Mouse (Mus musculus) forebrain, embryonic 10.5 days (tissue): ENCODE data around the gene Psmd2. TPM values are rescaled to one million over a fixed set of nuclear protein-coding genes. Genes with fewer than 3 reads are reported as not detected.
A peak's percentile ranks its signal among the peaks of the same experiment; 100 is the strongest.

Experiments used
- DNase-seq: peaks from one replicate; pipeline ENCODE4 v3.0.0-alpha.2; 2017; ENCODE audit warnings: low spot score; ENCODE audit errors: extremely low spot score
- H3K27ac ChIP-seq: fragments of 300-500 bp; sonication (generic); 2 replicates; pipeline ENCODE4 v1.5.1; 2016; ENCODE audit warnings: mild to moderate bottlenecking
- H3K27me3 ChIP-seq: fragments of 300-500 bp; sonication (generic); 2 replicates; pipeline ENCODE4 v1.6.1; 2016; ENCODE audit warnings: mild to moderate bottlenecking; ENCODE audit not compliant: poor library complexity, severe bottlenecking
- H3K36me3 ChIP-seq: fragments of 300-500 bp; sonication (generic); replicated peaks from 2 replicates; pipeline ENCODE4 v1.6.1; 2016; ENCODE audit warnings: mild to moderate bottlenecking, moderate library complexity
- H3K4me1 ChIP-seq: fragments of 300-500 bp; sonication (generic); 2 replicates; pipeline ENCODE4 v1.6.1; 2016
- H3K4me3 ChIP-seq: fragments of 300-500 bp; sonication (generic); 2 replicates; pipeline ENCODE4 v1.5.1; 2016; ENCODE audit warnings: mild to moderate bottlenecking, moderate library complexity
- H3K9me3 ChIP-seq: fragments of 300-500 bp; sonication (generic); 2 replicates; pipeline ENCODE4 v1.6.1; 2016; ENCODE audit warnings: mild to moderate bottlenecking, moderate library complexity
- WGBS: fragments of 180-500 bp; shearing (Covaris S2); methylation state at CpG from one replicate; pipeline ENCODE4 v1.1.7; 2016; 5-methylcytosine and 5-hydroxymethylcytosine counted together
- polyA plus RNA-seq: library from polyadenylated mRNA; unstranded; fragments of >200 nt; fragmentation: Nextera tagmentation; extraction: Ambion mirVana; gene quantifications from 2 replicates; pipeline ENCODE4 v1.2.1, GENCODE M21; 2016

Psmd2 gene
- polyA plus RNA-seq, 1 experiment from 2014 or later: 544 TPM

DNA sequence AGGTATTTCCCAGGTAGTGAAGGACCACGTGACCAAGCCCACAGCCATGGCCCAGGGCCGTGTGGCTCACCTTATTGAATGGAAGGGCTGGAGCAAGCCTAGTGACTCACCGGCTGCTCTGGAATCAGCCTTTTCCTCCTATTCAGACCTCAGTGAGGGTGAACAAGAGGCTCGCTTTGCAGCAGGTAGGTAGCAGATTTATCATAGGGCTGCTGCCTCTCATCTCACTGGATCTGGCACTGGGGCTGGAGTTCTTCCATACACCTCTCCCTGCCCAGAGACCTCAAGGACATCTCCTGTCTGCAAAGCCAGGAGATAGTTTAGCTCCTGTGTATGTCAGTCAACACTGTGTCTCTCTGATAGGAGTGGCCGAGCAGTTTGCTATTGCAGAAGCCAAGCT lies 47.8 kb downstream of the Psmd2 start:
- no peak overlapping the region for H3K27ac ChIP-seq
- no peak overlapping the region for H3K4me3 ChIP-seq
- H3K4me1 ChIP-seq: peaks cover 62% of the 10 kb centered on the region
- no peak for DNase-seq
- no peaks in the 10 kb centered on the region for H3K9me3 ChIP-seq
- peaks cover 28% of the 10 kb centered on the region for H3K36me3 ChIP-seq
- 83% methylated on average over 5 of the region's 5 CpGs for WGBS
- H3K27me3 ChIP-seq: peaks cover 20% of the 10 kb centered on the region

DNA sequence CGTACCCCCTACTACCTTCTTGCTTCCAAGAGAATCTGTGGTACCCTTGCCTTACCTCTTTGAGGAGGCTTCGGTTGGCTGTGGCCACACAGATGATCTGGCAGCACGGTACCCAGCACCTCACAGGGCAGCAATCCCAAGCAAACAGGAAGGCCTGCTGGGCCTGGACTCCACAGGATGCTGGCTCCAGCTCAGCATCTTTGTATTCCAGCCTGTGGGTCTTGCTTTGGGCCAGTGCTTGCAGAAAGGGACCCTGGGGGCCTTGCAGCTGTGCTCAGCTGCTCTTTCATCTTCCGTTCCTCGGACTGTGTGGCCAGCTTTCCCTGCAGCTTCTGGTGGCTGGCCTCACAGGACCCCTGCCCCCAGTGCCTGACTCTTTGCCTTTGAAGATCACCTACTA lies 48.6 kb downstream of the Psmd2 start:
- no peak overlapping the region for H3K4me3 ChIP-seq
- DNase-seq: no peak
- H3K4me1 ChIP-seq: peaks cover 56% of the 10 kb centered on the region
- WGBS: 32% methylated on average over 5 of the region's 5 CpGs
- H3K9me3 ChIP-seq: no peaks in the 10 kb centered on the region
- H3K27ac ChIP-seq: peak overlapping the region; percentile 68; the same call in 1 of the 2 replicates
- peaks cover 34% of the 10 kb centered on the region for H3K36me3 ChIP-seq
- H3K27me3 ChIP-seq: peaks cover 12% of the 10 kb centered on the region

DNA sequence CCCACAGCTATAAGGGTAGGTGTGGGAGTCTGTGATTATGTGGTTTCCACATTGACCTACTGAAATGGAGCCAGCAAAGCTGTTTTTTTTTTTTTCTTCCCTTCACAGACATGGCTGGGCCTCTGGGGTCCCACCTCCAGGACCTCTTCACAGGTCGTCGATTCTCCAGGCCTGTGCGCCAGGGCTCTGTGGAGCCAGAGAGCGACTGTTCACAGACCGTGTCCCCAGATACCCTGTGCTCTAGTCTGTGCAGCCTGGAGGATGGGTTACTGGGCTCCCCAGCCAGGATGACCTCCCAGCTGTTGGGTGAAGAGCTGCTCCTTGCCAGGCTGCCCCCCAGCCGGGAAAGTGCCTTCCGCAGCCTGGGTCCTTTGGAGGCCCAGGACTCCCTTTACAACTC lies 49.9 kb downstream of the Psmd2 start:
- peak overlapping the region; percentile 83 for H3K27ac ChIP-seq
- 0 out of 2 replicates have a peak, but pooled peaks cover 4% of the 10 kb centered on the region for H3K27me3 ChIP-seq
- DNase-seq: no peak
- H3K36me3 ChIP-seq: peaks cover 47% of the 10 kb centered on the region
- peaks cover 55% of the 10 kb centered on the region for H3K4me1 ChIP-seq
- H3K4me3 ChIP-seq: peak overlapping the region; percentile 27
- no peaks in the 10 kb centered on the region for H3K9me3 ChIP-seq
- 52% methylated on average over 7 of the region's 7 CpGs for WGBS

DNA sequence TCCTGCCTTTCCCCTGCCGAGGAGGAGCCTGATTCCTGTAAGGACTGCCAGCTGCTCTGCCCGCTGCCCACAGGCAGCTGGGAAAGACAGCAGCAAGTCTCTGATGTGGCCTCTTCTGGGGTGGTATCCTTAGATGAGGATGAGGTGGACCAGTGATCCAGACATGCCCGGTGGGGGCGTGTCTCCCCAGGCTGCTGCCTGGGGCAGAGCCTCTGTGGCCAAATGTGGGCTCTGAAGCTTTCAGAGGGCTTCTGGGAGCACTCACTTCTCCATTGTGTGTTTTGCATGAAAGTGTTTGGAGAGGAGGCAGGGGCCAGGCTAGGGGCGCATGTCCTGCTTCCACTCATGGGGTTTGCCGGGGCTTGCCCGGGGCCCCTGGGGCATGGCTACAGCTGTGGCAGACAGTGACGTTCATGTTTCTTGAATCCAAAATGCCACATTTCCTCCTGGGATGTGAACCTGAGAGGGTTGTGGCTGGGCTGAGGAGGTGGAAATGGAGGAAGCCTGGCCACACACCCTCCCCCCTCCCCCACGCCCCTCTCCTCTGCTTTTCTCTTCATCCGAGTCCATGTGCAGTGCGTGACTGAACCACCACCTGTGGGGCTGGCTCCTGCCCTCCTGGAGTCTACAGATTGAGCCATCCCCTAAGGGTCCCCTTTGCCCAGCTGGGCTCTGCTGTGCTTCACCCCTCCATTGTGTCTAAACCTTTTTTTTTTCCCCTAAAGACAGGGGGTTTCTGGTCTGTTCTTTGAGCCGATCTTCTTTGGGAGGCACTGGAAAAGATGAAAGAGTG lies 50.5 kb downstream of the Psmd2 start:
- peak overlapping the region; percentile 83 for H3K27ac ChIP-seq
- no peak for DNase-seq
- H3K4me1 ChIP-seq: peaks cover 55% of the 10 kb centered on the region
- H3K4me3 ChIP-seq: peak overlapping the region; percentile 27
- H3K36me3 ChIP-seq: peaks cover 53% of the 10 kb centered on the region
- no peaks in the 10 kb centered on the region for H3K9me3 ChIP-seq
- H3K27me3 ChIP-seq: 0 out of 2 replicates have a peak, but pooled peaks cover 4% of the 10 kb centered on the region
- WGBS: 24% methylated on average over 12 of the region's 12 CpGs

DNA sequence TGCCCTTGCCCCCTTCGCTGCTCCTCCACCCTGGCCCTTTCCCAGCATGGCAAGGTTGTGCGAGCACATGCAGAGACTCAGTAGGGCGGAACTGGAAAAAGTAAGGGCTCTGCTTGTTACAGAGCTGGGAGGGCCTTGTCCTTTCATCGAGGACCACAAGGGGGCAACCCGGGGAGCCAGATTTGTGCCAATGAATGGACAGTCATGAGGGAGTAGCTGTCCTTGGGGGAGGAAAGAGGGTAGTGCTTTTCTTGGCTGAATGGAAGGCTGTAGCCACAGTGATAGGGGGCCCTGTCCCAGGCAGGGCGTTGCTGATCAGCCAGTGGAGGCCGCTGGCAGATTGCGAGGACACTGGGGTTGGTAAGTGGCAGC lies 51.1 kb downstream of the Psmd2 start:
- Histone ChIP-seq H3K27ac (peak overlapping the region; percentile 83), H3K9me3 (no peaks in the 10 kb centered on the region), H3K27me3 (0 out of 2 replicates have a peak, but pooled peaks cover 4% of the 10 kb centered on the region), H3K36me3 (peaks cover 59% of the 10 kb centered on the region), H3K4me3 (peak overlapping the region; percentile 27; the same call in 1 of the 2 replicates), H3K4me1 (peaks cover 54% of the 10 kb centered on the region)
- 5% methylated on average over 8 of the region's 8 CpGs for WGBS
- DNase-seq: peak; percentile 78

DNA sequence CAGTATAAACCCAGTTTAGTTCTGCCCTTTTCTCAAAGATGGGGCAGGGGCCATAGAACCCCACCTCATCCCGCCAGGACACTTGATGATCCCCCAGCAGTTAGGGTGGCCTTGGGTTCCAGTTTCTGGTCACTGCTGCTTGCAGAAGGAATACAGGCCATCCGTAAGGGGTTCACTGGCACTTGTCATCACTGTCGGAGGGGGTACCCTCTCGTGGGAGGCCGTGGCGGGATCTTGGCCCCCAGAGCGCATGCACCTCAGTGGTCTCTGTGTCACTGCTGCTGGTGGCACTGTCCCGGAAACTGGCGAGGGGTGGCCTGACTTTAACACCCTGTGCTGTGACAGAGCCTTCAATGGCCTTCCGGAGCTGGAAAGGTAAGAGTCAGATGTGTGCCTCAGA lies 51.6 kb downstream of the Psmd2 start:
- H3K36me3 ChIP-seq: peaks cover 64% of the 10 kb centered on the region
- WGBS: 94% methylated on average over 10 of the region's 10 CpGs
- DNase-seq: no peak
- peaks cover 54% of the 10 kb centered on the region for H3K4me1 ChIP-seq
- H3K4me3 ChIP-seq: no peak overlapping the region
- 0 out of 2 replicates have a peak, but pooled peaks cover 4% of the 10 kb centered on the region for H3K27me3 ChIP-seq
- no peaks in the 10 kb centered on the region for H3K9me3 ChIP-seq
- H3K27ac ChIP-seq: peak overlapping the region; percentile 83; the same call in 1 of the 2 replicates

DNA sequence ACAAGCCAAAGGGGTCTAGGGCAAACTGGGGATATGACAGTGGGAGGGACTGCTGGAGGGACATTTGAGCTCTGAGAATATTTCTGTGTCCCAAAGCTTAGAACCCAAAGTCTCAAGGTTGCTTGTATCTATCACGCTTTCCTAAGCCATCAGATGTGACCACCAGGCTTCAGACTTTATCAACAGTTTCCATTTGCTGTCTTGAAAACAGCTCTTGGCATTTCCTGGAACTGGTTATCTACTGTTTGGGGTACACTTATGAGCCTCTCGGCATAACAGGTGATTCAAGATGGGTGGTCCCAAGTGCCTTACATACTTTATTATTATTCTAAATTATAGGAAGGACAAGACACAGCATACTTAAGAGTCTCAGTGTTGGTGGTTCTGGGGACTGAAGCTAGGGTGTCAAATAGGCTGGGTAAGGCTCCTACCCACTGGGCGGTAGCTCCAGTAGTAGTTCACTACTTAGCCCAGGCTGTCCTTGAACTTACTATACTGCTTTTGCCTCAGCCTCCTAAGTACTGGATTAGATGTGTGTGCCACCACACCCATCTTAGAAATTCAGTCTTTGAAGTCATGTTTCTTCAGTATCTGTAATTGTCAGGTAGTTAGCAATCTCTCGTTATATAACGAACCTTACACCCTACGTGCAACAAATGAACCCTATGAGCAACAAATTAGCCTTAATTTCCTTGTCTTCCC lies 52.4 kb downstream of the Psmd2 start:
- DNase-seq: no peak
- H3K4me1 ChIP-seq: peaks cover 54% of the 10 kb centered on the region
- H3K27me3 ChIP-seq: 0 out of 2 replicates have a peak, but pooled peaks cover 4% of the 10 kb centered on the region
- no peak overlapping the region for H3K27ac ChIP-seq
- 88% methylated on average over 6 of the region's 6 CpGs for WGBS
- no peak overlapping the region for H3K4me3 ChIP-seq
- H3K36me3 ChIP-seq: peaks cover 72% of the 10 kb centered on the region
- H3K9me3 ChIP-seq: no peaks in the 10 kb centered on the region

DNA sequence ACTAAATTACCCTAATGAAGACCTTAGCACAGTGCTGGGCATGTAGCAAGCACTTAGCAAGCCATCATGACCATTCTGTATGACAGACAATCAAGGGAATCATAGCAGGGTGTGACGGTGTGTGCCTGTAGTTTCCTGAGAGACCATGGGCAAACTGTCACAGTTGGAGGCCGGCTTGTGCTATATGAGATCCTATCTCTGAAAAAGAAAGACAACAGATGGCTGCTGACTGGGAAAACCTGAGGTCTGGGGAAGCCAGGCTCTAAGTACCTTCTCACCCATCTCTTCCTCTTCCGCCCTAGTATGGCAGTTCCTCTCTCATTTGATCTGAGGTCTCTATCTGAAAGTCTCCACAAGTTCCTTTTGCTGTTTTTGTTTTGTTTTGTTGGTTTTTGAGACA lies 54.3 kb downstream of the Psmd2 start:
- H3K9me3 ChIP-seq: no peaks in the 10 kb centered on the region
- no peak overlapping the region for H3K4me3 ChIP-seq
- peaks cover 44% of the 10 kb centered on the region for H3K4me1 ChIP-seq
- no peak overlapping the region for H3K27ac ChIP-seq
- peaks cover 78% of the 10 kb centered on the region for H3K36me3 ChIP-seq
- H3K27me3 ChIP-seq: 0 out of 2 replicates have a peak, but pooled peaks cover 4% of the 10 kb centered on the region
- no peak for DNase-seq
- 90% methylated on average over 3 of the region's 3 CpGs for WGBS

DNA sequence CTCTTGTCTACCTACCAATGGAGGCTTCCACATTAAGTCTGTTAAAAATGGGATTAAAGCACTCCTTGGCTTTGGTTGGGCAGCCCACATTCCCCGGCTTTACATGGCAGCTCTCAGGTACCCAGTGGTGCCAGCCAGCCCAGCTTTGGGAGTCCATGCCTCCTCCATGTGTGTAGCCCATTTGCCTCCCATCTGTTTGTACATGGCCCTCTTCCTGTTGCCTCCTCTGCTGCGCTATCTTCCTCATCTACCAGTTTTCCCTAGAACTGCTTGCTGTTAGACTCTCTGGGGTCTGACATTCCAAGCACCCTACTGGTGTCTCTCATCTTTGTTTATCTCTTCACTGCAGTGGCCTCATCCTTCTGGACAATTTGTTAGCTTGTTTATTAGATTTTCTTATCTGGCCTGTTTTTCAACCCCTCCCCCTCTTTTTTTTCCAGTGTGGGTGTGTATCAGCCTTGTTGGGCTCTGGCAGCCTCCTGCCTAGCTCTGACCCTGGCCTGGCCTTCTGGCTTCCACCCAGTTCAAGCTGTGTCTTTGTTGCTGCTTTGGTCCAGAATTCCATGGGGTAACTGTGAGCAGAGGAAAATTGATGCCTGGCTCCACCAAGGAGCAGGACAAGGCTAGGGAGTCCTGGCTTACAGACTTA lies 55.1 kb downstream of the Psmd2 start:
- no peak overlapping the region for H3K27ac ChIP-seq
- H3K4me1 ChIP-seq: peaks cover 39% of the 10 kb centered on the region
- peaks cover 82% of the 10 kb centered on the region for H3K36me3 ChIP-seq
- no peak overlapping the region for H3K4me3 ChIP-seq
- H3K27me3 ChIP-seq: 0 out of 2 replicates have a peak, but pooled peaks cover 1% of the 10 kb centered on the region
- WGBS: 95% methylated on average over 2 of the region's 2 CpGs
- H3K9me3 ChIP-seq: no peaks in the 10 kb centered on the region
- DNase-seq: no peak

DNA sequence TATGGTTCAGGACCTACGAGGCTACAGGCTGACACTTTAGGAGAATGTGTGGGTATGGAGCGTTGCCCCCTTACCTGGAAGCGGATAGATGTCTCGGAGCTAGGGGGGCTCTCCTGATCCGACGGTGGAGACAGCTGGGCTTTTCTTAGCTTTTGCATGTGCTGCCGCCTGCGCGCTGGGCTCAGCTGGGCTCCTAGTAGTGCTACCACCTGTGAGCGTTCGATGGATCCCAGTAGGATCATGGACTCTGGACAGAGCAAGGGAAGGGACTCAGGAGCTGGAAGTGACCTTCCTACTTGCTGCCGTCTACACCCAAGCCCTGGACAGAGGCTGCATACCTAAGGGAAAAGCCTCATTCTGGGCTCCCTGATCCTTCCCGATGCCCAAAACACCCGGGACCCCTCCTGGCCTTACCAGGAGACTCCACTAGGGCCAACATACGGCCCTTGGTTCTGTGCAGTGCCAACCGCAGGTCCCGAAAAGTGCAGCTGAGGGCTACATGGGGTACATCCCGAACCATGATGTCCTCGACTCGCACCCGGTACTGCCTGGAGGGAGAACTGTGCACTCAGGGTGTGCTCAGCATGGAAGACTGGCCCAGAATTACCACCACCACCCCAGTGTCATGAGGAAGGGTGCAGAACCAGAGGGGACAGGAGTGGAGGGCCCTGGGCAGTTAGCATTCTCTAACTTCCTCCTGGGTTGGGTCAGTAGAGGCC lies 56.9 kb downstream of the Psmd2 start:
- no peak overlapping the region for H3K27ac ChIP-seq
- no peak for DNase-seq
- H3K9me3 ChIP-seq: no peaks in the 10 kb centered on the region
- H3K4me3 ChIP-seq: no peak overlapping the region
- peaks cover 22% of the 10 kb centered on the region for H3K4me1 ChIP-seq
- WGBS: 93% methylated on average over 21 of the region's 21 CpGs
- peaks cover 94% of the 10 kb centered on the region for H3K36me3 ChIP-seq
- H3K27me3 ChIP-seq: no peaks in the 10 kb centered on the region

DNA sequence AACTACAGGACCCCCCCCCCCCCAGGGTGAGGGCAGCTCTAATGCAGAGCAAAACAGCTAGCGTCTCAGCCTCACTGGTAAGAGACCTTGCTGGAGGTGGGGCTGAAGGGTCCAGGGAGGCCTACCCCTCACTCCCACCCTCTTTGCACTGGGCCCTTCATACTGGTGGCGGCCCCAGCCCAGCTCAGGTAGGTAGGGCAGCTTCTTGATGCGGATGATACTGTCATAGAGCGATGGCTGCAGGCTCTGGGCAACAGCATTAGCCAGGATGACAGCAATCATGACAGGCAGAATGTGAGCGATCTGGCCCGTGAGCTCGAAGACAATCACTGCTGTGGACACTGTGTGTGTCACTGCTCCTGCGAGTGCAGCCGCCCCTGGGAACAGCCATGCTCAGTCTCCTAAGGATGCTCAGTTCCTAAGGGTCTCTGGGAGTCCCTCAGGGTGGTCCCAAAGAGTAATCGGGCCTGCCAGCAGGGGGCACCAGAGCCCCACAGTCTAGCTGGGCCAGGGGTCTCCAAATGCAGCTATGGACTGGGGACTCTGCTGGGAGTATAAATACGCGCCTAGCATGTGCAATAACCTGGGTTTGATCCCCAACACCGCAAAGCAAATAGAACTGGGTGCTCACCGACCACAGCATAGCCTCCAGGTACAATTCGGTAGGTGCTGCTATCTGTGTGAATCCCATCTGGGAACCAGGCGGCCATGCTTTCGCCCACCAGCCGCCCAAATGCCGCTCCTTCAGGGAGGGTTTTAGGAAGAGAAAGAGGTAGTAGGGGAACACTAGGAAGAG lies 57.7 kb downstream of the Psmd2 start:
- WGBS: 75% methylated on average over 19 of the region's 19 CpGs
- peak; percentile 71 for DNase-seq
- no peak overlapping the region for H3K27ac ChIP-seq
- H3K27me3 ChIP-seq: no peaks in the 10 kb centered on the region
- H3K36me3 ChIP-seq: peaks cover 91% of the 10 kb centered on the region
- H3K9me3 ChIP-seq: no peaks in the 10 kb centered on the region
- peaks cover 28% of the 10 kb centered on the region for H3K4me1 ChIP-seq
- H3K4me3 ChIP-seq: no peak overlapping the region
